Mouse (Mus musculus) frontal cortex, postnatal 36 days (tissue): ENCODE data around the gene Rgs1.
A peak's percentile ranks its signal among the peaks of the same experiment; 100 is the strongest.

Experiments used
- DNase-seq, 2 experiments: peaks; one replicate each; pipeline ENCODE4 v3.0.0; 2022; ENCODE audit warnings: low spot score in 2 of 2

Rgs1 gene

DNA sequence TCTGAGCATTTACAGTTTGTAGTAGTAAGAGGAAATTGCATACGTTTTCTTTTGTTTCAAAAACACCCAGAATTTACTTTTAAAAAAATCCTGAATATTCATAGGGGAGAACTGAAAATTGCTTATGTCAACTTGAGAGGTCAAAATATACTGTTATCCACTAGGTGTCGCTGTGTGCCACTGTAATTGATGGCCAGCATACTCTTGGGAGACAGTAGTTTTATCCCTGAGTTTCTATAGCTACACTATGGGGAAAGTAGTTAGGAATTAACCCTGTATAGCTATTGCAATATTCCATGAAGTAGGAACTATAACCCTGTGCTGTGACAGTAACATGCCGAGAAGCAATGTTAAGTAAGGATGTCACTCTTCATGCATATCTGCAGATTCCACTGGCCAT lies 51.4 kb downstream of the Rgs1 start:
- peak; percentile 13 to 59 for DNase-seq
